Mouse (Mus musculus): ENCODE data around the gene Tbx2.

Gene Tbx2

DNA sequence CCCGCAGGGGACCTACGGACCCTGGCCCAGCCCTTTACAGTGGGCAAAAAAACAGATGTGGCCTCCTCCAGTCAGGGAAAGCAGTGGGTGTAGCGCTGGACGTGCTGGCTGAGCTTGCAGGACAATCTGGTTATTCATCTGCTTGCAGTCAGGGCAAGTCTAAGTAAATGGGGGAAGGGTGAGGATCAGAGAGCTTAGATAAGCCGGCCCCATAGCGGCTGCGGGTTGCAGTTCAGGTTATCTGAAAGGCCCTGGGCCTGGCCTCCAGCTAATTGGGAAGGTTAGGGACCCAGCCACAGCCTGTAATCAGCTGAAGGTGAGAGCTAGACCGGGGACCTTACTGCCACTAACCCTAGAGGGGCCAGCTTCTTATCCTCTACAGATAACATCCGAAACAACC lies 5.0 kb upstream of the Tbx2 start:
- no peak for DNase-seq

GRCm38 (mm10) chr11:85828691-85829519 lies 3.4 kb upstream of the Tbx2 start:
- no peak for DNase-seq

DNA sequence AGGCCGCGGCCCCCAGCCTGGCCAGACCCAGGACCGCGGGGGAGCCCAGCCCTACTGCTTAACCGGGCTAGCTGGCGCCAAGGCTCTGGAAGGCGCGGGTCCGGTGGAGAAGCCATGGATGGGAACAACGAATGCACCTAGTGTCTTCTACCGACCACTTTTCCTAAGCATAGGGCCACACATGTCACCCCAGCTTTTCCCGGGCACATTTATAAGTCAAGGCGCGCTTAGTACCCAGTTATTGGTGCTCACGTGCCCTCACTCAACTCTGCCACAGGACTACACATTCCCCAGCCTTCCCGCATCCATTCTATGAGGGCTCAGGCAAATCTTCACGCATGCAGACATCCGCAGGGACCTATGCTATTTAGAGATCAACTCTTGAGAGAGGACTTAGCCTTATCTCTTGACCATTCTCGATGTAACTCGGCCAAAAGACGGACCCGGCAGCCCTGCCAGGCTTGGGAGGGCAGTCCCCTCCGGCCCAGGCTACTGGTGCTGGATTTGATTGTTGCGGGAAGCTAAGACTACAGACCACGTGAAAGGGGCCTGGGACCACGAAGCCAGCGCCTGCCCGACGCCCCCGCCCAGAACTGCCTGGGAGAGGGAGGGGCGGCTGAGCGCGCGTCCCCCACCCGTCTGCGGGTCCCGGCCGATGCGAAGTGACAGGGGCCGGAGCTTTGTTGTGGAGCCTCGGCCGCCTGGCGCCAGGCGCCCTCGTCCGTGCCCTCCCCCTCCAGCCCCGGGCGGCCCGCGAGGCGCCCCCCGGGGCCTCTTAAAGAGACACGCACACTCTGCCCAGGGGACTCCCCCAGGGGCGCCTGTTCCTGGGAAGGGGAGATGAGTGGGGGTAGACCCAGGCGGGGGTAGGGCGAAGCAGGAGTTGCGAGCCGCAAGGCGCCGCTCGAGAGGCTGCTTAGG lies 2.6 kb upstream of the Tbx2 start:
- no peak for DNase-seq

DNA sequence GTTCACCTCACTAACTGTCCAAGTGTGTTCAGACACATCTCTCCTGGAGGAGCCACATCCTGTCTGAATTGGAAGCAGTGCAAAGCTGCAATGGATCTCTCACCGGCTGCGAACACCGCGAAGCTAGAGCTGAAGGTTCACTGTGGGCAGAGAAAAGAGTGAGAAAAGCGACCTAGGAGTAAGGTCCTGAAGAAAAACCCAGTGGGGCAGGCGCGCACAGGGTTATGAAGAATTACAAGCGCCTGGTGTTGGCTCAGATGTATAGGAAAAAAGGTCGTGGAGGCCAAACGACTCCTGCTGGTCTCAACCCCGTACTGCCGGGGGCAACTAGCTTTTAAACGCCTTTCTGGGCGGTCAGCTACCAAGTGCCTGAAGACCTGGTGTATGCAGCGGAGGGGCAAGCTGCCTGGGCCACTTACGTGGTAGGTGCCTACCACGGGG lies 1.4 kb upstream of the Tbx2 start:
- DNase-seq, result no peak

GRCm38 (mm10) chr11:85831656-85832230 lies 608 bp upstream of the Tbx2 start:
- no peak for DNase-seq

DNA sequence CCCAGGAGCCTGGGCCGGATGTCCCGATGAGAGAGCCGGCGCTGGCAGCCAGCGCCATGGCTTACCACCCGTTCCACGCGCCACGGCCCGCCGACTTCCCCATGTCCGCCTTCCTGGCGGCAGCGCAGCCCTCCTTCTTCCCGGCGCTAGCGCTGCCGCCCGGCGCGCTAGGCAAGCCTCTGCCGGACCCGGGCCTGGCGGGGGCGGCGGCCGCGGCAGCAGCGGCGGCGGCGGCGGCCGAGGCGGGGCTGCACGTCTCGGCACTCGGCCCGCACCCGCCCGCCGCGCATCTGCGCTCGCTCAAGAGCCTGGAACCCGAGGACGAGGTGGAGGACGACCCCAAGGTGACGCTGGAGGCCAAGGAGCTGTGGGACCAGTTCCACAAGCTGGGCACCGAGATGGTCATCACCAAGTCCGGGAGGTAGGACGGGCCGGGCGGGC lies 750 bp downstream of the Tbx2 start:
- DNase-seq, result no peak

DNA sequence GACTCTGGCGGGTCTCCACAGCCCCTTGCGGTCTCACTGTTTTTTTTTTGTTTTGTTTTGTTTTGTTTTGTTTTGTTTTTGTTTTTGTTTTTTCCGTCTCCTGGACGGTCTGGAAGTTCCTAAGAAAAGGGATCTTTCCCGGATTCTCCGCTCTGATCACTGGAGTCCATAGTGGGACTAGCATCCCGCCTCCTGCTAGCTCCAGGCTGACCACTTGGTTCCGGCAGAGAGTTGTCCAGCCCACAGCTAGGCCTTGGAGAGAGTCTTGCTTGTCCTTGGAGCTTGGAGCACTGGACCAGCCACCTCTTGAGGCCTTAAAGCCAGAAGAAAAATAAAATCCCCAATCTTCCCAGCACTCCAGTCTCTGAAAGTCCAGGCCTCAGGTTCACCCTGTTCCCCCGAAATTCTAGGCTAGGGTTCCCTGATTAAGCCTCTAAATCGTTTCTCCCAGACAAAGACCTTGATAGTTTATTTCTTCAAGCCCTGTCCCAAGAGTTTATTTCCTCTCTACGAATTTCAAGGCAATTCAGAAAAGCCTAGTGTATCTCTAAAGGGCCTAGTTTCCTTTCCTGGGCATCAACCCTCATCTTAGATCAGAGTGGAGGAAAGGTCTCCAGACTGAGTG lies 1.5 kb downstream of the Tbx2 start:
- no peak for DNase-seq

DNA sequence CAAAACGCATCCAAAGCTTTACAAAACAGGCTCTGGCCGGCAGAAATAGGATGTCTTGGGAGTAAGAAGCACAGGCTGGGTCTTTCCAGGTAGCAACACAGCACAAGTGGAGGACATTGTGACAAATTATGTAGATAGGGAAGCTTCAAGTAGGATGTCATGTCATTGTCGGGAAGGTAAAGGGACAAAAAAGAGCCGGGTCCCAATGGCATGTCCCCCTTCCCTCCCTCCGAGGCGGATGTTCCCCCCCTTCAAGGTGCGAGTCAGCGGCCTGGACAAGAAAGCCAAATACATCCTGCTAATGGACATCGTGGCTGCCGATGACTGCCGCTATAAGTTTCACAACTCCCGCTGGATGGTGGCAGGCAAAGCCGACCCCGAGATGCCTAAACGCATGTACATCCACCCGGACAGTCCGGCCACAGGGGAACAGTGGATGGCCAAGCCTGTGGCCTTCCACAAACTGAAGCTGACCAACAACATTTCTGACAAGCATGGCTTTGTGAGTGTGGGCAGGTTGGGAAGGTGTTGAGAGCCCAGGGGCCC lies 2.1 kb downstream of the Tbx2 start:
- DNase-seq, result no peak

GRCm38 (mm10) chr11:85835001-85835752 lies 2.8 kb downstream of the Tbx2 start:
- no peak for DNase-seq

DNA sequence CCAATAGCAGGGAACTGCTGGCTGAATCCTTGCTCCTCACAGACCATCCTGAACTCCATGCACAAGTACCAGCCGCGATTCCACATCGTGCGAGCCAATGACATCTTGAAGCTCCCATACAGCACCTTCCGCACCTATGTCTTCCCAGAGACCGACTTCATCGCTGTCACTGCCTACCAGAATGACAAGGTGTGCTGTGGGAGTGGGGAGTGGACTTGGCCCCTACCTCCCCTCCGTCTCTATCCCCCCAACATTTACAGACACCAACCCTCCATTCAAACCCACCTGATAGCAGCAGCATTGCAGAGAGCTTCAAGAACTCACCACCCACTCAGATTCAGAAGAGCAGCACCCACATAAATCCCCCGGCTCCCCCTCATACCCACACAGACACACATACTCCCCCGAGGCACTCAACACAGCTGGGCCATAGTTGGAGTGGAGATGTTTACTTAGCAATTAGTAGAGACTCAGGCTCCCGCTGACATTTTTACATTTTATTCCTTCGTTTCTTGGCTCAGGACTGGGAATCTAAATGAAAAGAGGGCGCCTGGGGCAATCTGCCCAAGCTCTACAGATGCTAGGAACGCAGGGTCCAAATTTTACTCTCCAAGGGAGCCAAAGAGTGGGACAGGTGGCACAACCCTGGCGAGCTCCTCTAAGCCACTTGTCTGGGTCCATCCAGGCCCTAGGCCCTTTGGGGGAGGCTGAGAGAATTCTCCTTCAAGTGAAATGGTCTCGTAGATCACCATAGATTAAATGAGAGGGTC lies 3.6 kb downstream of the Tbx2 start:
- no peak for DNase-seq

- no peak for DNase-seq
Observed at GRCm38 (mm10) chr11:85836523-85837290, 4.4 kb downstream of the Tbx2 start.

GRCm38 (mm10) chr11:85837291-85837647 lies 4.9 kb downstream of the Tbx2 start:
- no peak for DNase-seq

DNA sequence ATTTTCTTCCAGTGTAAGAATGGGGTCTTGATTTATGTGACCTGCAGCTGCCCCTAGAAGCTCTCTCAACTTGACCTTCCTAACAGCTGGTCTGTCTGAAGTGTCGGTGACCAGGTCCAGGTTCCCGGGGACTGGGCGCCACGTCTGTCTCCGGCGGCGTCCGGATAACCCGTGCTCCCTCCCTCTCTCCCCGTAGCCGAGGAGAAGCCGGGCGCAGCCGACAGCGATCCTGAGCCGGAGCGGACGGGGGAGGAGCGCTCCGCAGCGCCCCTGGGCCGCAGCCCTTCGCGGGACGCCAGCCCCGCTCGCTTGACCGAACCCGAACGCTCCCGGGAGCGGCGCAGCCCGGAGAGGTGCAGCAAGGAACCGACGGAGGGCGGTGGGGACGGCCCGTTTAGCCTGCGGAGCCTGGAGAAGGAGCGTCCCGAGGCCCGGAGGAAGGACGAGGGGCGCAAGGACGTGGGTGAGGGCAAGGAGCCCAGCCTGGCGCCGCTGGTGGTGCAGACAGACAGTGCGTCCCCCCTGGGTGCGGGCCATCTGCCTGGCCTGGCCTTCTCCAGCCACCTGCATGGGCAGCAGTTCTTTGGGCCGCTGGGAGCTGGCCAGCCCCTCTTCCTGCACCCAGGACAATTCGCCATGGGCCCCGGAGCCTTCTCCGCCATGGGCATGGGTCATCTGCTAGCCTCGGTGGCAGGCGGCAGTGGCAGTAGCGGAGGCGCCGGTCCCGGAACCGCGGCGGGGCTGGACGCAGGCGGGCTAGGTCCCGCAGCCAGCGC lies 5.5 kb downstream of the Tbx2 start:
- DNase-seq, result no peak

DNA sequence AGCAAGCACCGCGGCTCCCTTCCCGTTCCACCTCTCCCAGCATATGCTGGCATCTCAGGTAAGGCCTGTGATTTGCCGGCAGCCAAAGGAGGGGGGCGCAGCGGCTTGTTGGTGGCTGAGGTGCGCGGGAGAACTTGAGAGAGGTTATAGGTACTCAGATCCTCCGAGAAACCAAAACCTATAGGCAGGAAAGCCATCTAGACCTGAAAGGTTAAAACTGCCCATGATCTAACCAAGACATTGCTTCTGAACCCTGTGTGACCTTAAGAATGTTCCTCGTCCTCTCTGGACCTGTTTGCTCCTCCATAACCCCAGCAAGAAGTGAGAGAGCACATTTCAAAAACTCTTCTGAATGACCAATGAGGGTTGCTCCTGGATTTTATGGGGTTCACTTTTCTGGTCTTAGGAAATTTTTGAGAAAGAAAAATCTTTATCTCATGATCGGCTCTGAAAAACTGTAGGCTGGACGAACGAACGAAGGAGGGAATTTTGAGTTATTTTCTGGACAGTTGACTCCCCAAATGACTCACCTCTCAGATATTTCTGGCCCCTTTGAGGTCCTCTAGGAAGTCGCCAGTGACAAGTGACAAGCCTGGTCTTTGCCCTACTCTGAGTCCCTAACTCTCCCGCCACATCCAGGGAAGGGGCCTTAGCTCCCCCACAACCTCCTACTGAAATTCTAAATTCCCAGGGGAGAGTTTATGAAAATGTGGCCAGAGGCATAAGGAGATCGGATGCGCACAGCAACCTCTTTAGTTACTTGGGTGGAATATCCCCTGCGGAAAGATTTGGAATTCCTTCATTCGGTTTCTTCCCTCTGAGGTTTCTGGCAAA lies 6.3 kb downstream of the Tbx2 start:
- DNase-seq, result no peak

DNA sequence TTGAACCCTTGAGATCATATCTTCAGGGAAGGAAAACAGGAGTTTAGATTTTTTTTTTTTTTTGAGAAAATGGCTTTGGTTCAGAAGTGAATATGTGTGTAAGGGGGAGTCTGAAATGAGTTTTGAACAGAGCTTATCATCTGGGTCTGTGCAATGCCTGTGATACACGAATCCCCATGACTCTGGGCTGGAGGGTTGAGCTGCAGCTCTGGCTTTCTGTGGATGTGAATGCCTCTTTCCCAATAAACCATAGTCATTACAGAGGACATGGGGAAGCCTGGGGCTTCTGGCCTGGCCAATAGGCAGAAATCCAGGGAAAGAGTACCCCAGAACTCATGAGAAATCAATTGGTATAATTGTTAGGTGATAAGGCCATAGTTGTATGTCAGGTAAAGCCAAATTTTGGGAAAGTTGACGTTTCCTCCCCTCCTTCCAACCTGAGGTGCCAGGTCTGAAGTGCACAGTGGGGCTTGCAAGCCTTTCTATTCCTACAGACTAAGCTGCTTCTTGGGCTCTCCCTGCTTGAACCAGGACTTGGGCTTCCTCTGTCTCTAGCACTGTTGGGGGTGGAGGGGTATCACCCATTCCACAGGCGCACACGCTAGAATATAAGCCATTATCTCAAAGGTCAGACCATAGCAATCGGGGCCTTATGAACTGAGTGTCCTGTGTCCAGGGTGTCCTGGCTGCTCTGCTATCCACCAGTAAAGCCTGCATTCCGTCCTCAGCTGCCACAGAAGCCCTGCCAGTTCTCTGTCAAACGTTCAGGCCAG lies 7.1 kb downstream of the Tbx2 start:
- no peak for DNase-seq

GRCm38 (mm10) chr11:85840031-85840802 lies 7.9 kb downstream of the Tbx2 start:
- DNase-seq, result no peak

DNA sequence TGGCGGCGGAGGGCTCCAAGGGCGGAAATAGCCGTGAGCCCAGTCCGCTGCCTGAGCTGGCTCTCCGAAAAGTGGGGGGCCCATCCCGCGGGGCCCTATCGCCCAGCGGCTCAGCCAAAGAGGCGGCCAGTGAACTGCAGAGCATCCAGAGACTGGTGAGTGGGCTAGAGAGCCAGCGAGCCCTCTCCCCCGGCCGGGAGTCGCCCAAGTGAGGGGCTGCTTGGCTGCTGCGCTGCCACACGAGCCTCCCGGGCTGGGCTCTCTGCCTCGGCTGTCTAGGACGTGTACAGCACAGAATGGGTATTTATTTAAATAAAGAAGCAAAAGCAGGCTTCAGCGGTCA lies 8.4 kb downstream of the Tbx2 start:
- no peak for DNase-seq
